Mouse (Mus musculus): ENCODE data around the gene Plekhf1.

The Plekhf1 gene

DNA sequence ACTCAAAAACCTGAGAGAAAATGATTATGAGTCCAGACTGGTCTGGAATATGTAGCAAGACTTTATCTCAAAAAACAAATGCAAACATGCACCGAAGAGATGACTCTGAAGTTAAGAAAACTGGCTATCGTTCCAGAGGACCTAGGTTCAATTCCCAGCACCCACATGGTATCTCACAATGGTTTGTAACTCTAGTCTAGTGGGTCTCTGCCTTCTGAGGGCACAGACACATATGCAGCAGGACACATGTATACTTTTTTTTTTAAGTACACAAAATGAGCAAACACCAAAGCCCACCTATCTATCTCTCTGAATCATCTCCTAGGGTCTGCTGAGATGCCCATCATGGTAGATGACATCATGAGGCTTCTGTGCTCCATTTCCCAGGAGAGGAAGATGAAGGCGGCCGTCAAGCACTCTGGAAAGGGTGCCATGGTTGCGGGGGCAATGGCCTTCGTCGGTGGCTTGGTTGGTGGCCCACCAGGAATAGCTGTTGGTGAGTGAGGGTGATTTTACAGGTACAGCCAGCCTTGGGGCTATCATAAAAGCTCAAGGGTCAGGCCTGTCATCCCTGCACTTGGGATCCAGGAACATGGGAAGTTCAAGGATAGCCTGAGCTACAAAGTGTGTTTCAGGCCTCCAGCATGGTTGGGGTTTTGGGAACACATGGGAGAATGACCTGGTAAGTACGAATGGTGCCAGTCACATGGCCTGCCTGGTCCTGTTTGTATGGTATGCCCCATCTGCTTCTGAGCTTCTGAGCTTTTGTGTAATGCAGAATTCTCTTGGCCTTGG is 39.3 kb downstream of the Plekhf1 start:
- no peak for DNase-seq (ENCODE audit: low spot score)

DNA sequence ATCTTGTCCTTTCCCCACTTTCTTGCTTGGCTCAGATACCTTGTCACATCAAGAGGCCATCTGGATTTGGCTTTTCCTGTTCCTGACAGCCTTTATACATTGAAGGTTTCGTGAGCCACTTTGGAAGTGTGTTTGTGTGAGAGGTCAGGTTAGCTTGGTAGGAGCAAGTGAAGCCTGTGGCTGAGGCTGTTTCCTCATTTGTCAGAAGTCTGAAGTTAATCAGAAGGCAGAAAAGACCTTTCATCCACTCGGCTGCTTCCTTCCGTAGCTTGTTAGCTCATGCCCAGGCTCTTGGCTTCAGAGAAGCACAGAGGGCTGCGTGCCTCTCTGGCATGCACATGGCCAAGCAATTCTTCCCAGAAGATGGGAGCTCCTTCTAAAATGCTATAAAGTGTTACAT is 40.0 kb downstream of the Plekhf1 start:
- no peak for DNase-seq (ENCODE audit: low spot score)

DNA sequence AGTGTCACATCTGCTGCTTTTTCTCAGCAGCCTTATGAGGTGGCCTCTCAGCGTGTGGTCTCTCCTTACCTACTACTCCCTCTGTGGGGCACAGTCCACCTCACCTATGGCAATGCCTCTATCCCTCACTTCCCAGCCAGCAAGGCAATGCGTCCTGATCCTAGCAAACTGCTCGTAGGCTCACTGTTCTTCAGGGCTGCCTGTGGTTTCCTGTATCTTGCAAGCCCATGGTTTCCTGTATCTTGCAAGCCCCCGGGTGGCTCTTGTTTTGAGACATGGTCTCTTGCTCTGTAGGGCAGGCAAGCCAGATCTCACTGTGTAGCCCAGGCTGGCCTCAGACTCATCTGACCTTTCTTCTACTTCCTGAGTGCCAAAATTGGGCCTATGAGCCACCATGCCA is 41.0 kb downstream of the Plekhf1 start:
- no peak for DNase-seq (ENCODE audit: low spot score)

DNA sequence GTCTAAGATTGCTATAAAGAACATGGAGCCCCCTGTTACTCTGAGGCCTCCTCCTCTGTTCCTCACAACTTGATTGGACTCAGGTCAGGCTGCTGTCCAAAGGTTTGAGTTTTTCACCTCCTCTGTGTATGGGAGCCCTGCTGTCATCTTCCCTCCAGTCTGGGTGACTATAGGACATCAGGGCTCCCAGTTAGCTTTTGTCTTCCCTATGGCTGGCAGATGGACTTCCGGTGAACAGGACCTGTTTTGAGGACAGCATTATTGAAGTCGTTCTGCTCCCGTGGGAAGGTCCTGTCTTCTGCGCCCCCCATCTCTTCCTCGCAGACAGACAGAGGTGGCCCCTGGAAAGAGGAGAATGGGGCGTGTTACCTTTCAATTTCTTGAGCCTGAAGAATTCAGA is 43.0 kb downstream of the Plekhf1 start:
- DNase-seq (ENCODE audit: low spot score), result no peak

DNA sequence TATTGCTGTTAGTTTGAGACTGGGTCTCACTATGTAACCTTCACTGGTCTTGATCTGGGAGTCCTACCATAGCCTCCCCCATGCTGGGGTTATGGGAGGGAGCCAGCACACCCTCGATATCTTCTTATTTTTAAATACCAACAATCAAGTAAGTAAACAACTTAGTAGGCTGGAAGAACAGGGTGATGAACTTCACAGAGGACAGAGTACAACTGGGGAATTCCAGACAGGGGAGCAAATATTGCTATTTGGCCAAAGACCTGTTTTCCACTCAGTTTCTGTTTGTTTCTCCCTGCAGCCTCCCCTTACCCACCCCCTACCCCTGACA is 43.4 kb downstream of the Plekhf1 start:
- DNase-seq (ENCODE audit: low spot score), result no peak

DNA sequence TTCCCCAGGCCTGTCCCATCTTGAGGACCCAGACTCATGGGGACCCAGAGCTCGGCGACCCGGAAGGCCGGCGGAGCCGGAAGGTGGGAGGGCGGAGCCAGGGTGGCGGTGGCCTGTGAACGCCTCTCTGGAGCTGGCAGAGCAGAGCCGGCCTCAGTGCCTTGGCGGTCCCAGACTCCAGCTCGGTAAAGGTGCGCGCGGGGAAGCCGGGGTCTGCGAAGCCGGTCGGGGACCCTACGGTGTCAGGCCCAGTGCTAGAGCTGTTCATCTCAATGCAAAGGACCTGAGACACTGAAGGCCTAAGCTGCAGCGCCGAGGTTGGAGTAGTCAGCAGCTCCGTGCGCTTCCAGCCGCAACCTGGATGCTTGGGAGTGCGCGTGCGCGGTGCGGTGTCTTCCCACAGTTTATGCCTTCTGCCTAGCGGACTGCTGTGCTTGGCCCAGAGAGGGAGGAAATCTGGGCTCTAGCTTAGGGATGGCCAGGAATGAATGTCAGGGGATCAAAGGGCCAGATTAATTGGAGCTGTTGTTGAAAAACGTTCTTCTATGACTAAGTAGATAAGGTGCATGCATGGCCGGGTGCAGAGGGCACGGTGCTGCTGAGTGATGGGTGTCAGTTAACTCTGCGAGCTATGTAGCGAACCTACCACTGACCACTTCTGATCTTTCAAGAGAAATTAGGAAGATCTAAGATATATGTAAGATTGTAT is 44.0 kb downstream of the Plekhf1 start:
- peak; percentile 73 for DNase-seq (ENCODE audit: low spot score)

DNA sequence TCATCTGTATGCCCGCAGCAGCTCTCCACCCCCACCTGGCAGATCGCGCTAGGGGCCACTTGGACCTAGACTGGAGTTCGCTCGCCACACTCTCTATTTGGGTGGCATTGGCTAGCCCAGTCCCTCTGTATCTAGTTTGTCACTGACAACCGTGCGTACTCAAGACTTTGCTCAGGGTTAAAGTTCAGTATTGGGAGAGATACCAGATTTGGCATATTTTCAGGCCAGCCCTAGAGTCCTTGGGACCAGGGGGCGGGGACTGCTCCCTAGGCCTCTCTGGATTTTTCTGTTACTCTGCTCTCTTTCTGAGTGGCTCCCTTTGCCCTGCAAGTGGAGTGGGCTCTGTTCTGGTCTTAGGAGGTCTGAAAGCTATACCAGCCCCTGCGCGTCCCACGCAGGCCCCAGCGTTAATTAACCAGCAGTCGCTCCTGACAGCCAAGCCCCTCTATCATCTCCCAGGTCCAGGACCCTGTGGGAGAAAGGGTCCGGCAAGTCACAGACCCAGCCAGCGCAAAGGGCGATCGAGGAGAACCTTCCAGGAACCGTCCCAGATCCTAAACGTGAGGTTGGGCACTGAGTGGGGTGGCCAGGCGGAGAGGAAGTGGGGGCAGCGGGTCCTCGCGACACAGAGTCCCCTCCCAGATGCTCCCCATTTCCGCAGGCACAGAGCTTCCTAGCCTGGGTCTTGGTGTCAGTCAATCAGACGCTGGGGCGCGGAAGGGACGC is 44.7 kb downstream of the Plekhf1 start, which contains the start of gene 1600014C10Rik:
Gene 1600014C10Rik, plus strand, starts transcription at position 256 of the 726 bp plus-strand sequence.
- DNase-seq (ENCODE audit: low spot score), result peak; percentile 30

DNA sequence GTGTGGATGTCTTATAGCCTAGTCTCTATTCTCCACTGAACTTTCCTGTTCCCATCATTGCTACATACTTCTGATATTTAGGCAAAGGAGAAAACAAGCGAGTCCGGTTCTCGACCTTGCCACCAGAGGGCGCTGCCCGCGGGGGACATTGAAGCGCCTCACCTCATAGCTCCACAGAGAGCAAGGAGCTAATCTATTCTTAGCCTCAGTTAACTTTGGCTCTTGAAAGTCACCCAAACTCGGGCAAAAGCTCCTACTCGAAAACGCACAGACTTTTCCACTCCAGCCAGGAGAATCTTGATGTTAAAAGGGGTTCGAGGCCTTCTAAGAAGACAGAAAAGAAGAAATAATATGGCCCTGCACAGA is 45.2 kb downstream of the Plekhf1 start:
- DNase-seq (ENCODE audit: low spot score), result peak; percentile 65

DNA sequence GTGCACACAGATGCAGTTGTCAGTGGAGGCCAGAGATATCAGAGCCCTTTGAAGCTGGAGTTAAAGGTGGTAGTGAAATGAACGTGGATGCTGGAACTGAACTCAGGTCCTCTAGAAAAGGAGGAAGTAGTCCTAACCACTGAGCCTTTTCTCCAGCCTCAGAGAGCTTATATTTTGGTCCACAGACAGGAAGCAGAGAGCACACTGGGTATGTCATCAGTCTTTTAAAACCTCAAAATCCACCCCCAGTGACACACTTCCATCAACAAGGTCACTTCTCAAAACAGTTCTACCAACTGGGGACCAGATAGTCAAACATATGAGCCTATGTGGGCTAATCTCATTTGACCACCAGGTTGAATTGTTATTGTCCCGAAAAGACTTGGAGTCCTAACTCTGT is 46.5 kb downstream of the Plekhf1 start:
- DNase-seq (ENCODE audit: low spot score), result no peak

DNA sequence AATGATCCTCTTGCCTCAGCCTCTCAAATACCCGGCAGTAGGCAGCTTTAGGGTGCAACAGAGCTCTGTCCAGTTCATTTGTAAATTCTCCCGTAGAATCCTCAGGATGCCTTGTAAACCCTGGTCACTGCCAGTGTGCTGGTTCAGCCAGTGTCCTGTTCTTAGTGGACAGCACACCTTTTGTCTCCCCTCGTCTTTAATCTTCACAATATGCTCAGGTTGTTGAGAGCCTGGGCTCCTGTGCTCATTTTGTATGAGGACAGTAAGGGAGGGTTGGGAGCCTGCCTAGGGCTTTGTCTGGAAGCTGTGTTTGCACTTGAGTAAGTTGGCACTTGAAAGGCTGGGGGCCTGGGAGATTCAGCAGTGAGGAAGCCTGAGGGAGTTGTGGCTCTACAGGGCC is 47.9 kb downstream of the Plekhf1 start:
- no peak for DNase-seq (ENCODE audit: low spot score)

DNA sequence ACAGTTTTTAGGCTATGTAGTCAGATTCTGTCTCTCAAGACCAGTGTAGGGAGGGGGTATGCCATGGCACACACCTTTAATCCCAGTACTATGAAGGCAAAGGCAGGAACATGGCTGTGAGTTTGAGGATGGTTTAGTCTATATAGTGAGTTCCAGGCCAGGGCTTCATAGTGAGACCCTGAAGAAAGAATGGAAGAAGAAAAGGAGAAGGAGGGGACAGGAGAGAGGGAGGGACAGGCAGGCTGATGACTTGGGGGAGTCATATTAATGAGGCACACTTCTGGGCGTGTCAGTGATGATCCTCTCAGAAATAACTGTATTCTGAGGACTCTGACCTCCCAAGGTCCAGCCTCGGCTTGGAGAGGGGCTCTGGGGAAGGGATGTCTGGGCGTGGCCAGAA is 51.8 kb downstream of the Plekhf1 start:
- no peak for DNase-seq (ENCODE audit: low spot score)

DNA sequence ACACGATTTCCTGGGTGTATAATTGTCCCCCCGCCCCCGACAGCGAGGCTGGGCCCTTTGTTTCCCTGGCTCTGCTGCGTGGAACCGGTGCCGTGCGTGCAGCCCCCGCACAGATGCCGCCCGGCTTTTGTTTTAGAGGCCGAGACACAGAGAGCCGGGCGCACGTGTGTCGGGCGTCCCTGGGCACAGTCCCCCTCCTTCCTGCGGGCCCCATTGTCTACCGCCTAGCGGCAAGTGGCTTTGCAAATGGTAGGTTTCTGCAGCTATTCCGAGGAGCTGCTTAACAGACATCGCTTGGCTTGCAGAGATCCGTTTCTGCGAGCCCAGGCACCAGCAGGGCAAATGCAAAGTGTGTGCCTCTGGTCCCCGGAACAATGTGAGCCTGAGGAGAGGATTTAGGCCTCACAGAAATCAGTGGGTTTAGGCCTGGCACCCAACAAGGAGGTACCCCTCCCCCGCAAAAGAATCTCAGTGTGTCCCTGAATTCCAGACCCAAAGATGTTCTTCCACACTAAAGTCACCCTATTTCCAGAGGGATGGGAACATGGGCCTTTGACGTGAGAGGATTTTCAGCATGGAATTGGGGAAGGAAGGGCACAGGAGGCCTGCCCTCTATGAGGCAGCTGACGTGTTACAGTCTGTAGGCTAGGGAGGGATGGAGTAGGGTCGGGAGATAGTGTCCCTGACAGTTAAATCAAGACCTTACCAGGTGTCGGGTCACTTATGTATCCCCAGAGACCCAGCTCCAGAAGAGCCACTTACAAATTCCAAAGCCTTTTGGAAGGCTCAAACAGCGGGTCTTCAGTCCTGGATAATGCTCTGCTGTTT is 53.3 kb downstream of the Plekhf1 start:
- DNase-seq (ENCODE audit: low spot score), result no peak

DNA sequence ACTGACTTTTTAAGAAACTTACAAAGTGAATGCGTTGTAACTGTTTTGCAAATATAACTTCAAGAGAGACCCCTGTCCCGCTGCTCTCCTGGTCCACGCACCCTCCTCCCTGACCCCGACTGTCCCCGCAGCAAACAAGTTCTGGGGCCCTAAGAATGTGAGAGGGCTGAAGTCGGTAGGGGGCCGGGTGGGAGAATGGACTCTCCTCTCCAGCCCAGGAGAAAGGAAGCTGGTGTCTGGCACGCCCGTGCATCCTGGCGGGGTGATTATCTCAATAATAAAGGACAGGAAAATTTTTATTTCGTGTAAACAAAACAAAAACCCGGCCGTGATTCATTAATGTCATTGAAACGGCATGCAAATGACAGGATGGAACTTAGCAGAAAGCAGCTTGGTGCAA is 53.9 kb downstream of the Plekhf1 start:
- no peak for DNase-seq (ENCODE audit: low spot score)

DNA sequence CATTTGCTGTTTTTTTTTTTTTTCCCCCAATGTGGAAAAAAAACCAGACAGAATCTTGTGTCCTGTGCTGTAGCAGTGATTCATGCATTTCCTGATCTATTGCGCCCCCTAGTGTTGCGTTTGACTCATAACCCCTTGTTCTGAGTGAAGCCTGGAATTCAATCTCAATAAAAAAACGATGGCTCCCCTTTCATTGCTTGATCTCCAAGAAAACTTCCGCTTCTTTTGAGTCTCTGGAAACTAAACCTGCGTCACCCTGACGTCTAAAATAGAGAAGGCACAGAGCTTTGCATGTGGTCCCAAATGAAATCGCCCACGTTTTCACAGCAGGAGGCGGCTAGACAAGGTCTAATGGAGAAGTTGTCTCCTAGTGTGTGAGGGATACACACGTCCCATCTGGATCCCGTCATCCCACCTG is 60.1 kb downstream of the Plekhf1 start:
- no peak for DNase-seq (ENCODE audit: low spot score)
